Mouse (Mus musculus) heart, postnatal 36 days (tissue): ENCODE measurements around the gene Clspn. TPM values are rescaled to one million over a fixed set of nuclear protein-coding genes. Genes with fewer than 3 reads are reported as not detected.

Source experiments
- DNase-seq, 2 experiments: peaks; one replicate each; pipeline ENCODE4 v3.0.0; 2021 to 2022
- intact Hi-C: fragments of 180-260 bp; cut with DNase I; formaldehyde crosslinking; loops from one replicate; pipeline ENCODE4 v1.15.1; 2025
- total RNA-seq, 2 experiments: library from RNA; stranded (reverse); gene quantifications; 2 replicates each; pipeline ENCODE4 v1.2.3; 2021

Gene Clspn
- total RNA-seq, 2 experiments from 2014 or later = 0.53 to 0.84 TPM

DNA sequence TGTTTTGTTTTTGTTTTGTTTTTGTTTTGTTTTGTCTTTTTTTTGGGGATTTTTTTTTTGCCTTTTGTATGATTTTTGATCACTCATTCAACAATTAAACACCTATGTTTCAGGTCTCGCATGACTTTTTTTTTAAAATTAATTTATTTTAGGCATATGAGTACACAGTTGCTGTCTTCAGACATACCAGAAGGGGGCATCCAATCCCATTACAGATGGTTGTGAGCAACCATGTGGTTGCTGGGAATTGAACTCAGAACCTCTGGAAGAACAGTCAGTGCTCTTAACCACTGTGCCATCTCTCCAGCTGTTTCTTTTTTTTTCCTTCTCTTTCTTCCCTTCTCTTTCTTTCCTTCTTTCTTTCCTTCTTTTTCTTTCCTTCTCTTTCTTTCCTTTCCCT is 3.0 kb upstream of the Clspn start:
- intact Hi-C loops = loop anchor here (1.0 to 10.0 kb wide), 3 partner anchors 188 to 771 kb away; no protein-coding TSS in a partner anchor
- DNase-seq = no peak

DNA sequence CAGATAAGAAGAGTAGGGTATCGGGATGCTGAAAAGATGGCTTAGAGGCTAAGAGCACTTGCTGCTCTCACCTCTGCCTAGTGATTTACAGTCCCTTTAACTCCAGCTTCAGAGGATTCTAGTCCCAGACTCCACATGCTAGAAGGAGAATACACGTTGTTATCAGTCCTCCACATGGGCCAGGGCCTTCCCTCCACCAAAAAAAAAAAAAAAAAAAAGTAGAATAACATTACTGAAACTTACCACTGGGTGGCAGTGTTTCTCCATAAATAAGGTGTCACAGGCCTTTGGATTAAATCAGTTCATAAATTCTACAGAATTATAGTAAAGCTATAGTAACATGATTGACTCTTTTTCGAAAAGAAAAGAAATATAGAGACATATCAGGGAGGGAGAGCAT is 2.3 kb upstream of the Clspn start:
- intact Hi-C loops = loop anchor here (1.0 to 10.0 kb wide), 3 partner anchors 187 to 770 kb away; no protein-coding TSS in a partner anchor
- peak; percentile 5 to 7 for DNase-seq

DNA sequence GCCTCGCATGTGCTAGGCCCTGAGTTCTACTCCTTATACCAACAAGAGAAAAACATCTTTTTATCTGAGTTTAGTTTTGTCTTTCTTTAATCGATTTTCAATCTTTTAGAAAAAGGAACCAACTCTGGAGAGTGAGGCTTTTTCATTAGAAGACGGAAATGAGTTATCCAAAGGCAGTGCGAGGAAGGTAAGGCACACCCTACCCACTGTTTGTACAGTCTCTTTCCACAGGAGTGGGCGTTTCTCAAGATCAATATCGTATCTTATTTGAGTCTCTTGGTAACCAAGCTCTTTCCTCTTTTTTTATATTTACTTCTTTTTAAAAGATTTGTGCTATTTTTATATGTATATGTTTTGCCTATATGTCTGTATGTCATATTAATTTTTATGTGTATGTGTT is 7.1 kb downstream of the Clspn start:
- intact Hi-C loops = no loop called here

DNA sequence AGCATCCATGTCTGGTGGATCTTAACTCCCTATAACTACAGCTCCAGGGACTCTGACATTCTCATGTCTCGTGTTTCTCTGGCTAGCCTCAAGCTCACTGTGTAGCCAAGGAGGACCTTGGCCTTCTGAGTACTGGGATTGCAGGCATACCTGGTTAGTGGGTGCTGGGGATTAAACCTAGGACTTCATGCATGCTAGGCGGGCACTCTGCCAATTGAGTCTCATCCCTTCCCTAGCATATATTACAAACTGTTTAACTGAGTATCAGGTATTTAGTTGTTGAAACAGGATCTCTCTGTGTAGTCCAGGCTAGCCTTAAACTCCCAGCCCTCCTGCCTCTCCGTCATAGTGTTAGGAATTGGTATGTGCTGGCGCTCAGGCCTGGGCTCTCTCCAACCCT is 10.5 kb downstream of the Clspn start:
- DNase-seq = no peak
- intact Hi-C loops = no loop called here

More for the DNA sequence above, 7.1 kb downstream of the Clspn start:
- no peak for DNase-seq

DNA sequence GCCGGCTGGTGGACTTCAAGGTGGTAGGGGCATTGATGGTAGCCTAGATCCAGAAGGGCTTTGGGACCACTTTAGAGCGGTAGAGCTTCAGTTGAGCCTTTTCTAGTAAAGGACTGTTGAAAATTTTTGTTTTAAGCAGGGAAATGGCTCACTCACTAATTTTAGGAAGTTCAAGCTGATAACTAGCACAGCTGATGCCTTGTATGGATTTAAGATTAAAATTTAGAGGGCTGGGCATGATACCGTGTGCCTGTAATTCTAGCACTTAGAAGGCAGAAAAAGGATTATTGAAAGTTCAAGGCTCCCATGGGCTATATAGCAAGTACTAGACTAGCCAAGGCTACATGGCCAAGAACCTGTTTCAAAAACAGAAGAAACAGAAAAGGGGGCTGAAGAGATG is 13.0 kb downstream of the Clspn start:
- intact Hi-C loops = no loop called here
- DNase-seq = no peak

DNA sequence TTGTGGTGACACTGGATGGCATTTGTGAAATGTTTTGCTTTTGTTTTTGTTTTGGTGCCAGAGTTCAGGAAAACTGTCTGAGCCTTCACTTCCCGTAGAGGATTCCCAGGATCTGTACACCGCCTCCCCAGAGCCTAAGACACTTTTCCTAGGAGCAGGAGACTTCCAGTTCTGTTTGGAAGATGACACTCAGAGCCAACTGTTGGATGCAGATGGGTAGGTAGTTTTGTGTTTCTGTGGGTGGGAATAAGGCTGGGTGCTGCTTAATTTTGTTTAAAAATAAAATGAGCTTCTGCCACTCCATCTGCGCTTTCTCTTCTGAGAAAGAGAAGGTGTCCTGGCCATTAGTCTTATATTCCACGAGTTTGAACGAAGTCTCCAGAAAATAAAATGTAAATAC is 19.5 kb downstream of the Clspn start:
- no peak for DNase-seq
- intact Hi-C loops = no loop called here

DNA sequence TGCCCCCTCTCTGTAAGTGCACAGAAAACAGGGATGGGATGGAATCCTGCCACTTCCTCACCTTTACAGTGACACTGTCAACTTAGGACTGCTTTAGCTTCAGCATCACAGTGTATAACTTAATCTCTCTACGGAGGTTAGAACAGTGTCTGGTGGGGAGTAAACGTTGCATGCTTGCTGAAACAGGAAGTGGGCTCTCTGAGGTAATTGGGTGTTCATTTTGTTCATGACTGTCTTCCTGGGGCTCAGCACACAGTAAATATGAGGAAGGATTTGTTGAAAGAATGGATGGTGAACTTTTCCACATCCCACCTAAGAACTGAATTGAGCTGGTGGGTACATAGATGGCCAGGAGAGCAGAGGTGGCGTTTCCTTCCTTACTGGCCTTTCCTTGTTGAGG is 21.2 kb downstream of the Clspn start:
- intact Hi-C loops = no loop called here

DNA sequence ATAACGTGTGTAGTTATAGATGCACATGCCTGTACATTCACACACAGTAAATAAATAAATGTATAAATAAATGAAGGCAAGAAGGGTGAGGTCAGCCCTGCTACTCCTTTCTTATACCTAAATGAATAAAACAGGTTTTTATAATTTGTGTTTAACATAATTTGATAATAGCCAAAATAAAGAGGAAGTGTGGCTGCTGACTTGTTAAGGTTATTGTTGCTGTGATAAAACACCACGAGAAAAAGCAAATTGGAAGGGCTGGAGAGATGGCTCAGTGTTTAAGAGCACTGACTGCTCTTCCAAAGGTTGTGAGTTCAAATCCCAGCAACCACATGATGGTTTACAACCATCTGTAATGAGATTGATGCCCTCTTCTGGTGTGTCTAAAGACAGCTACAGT is 22.3 kb downstream of the Clspn start:
- intact Hi-C loops = no loop called here
- no peak for DNase-seq

More for the DNA sequence above, 21.2 kb downstream of the Clspn start:
- DNase-seq = no peak

DNA sequence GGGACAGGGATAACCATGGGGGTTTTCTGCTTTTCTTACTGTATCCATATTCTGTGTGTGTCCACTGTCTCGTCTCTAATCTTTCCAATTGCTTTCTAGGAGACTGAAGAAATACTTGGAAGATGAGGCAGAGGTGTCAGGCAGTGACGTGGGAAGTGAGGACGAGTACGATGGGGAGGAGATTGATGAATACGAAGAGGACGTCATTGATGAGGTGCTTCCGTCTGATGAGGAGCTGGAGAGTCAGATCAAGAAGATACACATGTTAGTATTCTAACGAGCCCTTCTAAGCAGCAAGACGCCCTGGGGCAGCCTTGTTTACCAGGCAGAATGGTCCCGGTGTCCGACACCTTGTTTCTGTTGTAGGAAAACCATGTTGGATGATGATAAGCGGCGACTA is 29.0 kb downstream of the Clspn start:
- DNase-seq = no peak
- intact Hi-C loops = no loop called here

DNA sequence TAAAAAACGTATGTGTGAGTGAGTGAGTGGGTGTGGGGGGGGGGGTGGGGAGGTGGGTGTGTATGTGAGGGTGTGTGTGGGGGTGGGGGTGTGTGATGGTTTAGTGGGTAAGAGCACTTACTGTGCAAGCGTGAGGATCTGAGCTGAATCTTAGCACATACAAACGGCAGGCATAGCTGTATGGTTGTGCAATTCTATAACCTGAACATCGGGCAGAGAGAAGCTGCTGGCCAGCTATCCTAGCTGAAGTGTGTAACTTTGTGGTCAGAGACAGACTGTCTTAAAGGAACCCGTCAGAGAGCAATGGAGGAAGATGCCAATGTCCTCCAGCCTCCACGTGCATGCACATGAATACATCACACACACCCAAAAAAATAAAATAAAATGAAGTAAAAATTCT is 35.3 kb downstream of the Clspn start:
- no peak for DNase-seq
- intact Hi-C loops = no loop called here

DNA sequence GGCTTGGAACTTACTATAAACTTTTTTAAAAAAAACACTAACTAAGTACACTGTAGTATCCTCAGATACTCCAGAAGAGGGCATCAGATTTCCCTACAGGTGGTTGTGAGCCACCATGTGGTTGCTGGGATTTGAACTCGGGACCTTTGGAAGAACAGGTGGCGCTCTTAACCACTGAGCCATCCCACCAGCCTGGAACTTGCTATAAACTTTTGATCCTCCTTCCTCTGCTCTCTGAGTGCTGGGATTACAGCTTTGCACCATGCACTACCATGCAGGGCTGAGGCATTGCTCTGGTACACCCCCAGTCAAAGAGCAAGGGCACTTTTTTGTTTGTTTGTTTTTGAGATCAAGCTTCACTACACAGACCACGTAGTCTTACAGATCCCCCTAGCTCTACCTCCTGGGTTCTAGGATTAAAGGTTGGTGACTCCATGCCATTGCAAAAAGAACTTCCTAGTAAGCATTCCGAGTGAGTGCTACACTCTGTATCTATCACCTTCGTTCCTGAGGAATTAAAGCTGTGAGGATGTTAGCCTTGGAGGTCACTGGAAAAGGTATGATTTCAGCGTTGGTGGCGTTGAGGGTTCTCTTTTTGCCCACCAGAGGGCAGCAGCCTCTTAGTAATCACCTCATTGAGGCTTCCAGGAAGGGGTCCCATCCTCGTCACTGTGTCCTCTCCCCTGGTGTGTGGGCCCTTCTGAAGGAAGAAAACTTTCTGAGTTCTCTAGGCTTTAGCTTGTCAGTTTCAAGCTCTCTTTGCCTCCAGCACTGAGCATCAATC is 43.4 kb downstream of the Clspn start:
- peak; percentile 62 to 73 for DNase-seq
- intact Hi-C loops = loop anchor here (1.0 to 5.0 kb wide), 3 partner anchors 77 to 240 kb away; partner anchors contain the start of gene Psmb2

DNA sequence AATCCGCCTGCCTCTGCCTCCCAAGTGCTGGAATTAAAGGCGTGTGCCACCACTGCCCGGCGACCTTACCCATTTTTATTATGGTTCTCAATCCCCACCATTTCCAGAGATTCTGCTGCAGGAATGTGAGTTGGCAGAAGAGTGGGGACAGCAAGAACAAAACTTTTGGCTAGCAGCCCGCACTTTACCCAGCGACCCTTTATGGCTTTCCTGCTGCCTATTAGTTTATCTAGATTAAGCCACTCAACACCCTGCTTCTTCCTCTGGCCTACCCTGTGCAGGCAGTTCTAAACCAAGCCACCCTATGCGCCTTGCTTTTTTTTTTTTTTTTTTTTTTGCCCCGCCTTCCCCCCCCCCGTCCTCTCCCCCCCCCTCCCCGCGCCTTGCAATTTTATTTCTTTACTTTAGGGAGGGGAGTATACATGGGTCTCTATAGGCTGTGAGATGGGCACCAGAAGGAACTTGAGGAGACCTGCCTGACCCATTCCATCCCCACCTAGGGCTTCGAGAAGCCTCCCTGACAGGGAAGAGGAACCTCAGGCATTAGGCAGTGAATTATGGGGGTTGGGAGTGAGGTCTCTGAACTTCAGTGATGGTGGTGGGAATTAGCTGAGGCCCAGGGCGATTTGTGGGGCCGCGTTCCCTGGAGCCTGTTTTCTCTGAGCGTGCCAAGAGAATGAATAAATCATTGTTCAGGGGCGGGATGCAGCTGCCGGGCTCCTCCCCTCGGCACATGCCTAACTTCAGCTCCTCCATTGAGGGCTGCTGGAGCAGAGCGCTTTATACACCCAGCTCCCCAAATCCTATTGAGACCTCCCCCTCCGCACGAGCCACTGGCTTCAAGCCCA is 45.1 kb downstream of the Clspn start:
- intact Hi-C loops = loop anchor here (5.0 kb wide), 1 partner anchor 75 kb away; the partner anchor contains the start of gene Psmb2
- no peak for DNase-seq

DNA sequence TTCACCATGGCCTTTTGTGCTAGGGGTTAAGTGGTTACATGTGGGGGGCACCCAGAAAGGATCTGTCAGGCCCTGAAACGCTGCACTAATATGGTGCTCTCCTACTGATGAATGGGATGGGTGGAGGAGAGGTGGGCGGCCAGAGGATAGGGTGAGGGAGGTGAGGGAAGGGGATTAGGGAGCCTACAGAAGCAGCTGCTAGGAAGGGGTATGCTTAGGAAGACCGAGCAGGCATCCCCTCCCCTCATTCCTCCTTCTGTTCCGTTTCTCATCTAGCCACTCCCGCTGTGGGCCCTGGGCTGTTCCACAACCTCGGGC is 45.7 kb downstream of the Clspn start:
- no peak for DNase-seq
- intact Hi-C loops = loop anchor here (5.0 kb wide), 1 partner anchor 75 kb away; the partner anchor contains the start of gene Psmb2

DNA sequence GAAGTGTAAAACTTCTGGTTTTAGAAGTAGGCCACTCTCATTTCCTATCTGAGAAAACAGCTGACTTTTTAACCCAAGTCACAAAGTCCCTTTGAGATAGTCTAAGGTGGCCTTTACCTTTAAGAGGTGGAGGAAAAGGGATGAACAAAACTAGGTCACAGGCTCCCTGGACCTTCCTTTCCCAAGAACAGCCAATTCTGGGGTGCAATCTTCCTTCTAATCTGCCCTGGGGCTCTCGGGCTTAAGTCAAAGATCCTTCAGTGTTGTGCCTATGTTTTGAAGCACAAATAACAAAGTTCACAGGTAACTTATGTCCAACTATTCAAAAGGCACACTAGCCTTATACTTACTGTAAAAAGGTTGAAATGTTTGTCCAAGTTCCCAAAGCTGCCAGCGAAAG is 47.4 kb downstream of the Clspn start:
- no peak for DNase-seq
- intact Hi-C loops = loop anchor here (5.0 kb wide), 1 partner anchor 73 kb away; the partner anchor contains the start of gene Psmb2

DNA sequence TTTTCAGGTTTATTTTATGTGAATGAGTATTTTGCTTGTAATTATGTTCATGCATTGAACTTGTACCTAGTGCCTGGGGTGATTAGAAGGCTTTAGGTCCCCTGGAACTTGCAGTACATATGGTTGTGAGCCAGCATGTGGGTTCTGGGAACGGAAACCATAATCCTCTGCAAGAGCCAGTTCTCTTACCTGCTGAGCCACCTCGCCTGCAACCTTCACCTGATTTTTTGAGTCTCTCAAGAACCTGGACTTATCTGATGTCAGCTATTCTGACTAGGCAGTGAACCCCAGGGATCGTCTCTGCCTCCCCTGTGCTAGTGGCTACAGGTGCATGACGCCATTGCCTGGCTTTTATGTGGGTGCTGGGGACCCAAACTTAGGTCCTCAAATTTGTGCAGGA is 49.0 kb downstream of the Clspn start:
- intact Hi-C loops = no loop called here
- no peak for DNase-seq

DNA sequence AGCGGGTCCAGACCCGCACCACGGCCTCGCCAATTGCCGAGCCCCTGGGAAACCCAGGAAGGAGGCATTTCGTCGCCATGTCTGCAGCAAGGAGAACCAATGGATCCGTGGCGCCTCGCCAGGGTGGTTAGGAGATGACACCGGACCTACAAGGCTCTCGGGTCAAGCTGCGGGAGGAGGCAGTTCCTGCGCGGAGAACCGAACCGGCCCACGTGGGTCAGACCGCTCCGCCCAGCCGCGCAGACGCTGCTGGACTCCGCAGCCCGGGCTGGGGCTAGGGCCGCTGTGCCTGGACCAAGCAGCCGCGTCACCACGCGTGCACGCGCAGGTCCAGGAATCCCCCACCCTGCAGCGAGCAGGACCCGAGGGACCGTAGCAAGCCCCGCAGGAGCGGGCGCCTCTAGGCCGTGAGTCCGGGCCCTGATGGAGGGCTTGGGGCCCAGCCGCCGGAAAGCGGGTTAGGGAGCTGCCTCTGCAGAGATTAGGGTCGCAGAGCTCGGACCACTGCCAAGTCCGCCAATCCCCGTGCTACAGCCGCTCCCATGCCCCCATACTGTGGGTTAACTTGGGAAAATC is 53.0 kb downstream of the Clspn start, which contains the start of gene 5730409E04Rik:
Gene 5730409E04Rik (plus strand): TSS at position 213 of the 576 bp plus-strand sequence.
- intact Hi-C loops = no loop called here
- DNase-seq = peak; percentile 80 to 86

DNA sequence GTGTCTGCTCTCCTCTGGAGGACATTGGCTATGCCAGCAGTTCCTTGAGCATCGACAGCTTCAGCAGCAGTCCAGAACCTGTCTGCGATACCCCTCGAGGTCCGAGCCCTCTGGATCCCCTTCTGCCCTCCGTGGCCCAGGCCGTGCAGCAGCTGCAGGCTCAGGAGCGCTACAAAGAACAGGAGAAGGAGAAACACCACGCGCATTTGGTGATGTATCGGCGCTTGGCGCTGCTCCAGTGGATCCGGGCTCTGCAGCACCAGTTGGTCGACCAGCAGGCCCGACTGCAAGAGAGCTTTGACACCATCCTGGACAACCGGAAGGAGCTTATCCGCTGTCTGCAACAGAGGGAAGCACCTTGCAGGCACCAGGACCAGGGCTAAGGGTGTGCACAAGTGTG is 55.3 kb downstream of the Clspn start:
- intact Hi-C loops = no loop called here
- no peak for DNase-seq

DNA sequence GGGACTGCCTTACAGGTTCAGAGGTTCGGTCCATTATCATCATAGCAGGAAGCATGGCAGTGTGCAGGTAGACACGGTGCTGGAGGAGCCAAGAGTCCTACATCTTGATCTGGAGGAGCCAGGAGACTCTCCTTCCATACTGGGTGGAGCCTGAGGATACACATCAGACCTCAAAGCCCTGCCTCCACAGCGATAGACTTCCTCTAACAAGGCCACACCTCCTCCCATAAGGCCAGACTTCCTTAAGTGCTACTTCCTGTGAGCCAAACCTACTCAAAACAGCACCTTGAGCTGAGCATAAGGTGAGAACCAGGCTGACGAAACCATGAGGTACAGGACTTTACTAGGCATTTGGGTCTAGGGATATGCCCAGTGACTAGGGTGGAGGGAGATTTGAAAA is 59.6 kb downstream of the Clspn start:
- intact Hi-C loops = no loop called here
- no peak for DNase-seq

DNA sequence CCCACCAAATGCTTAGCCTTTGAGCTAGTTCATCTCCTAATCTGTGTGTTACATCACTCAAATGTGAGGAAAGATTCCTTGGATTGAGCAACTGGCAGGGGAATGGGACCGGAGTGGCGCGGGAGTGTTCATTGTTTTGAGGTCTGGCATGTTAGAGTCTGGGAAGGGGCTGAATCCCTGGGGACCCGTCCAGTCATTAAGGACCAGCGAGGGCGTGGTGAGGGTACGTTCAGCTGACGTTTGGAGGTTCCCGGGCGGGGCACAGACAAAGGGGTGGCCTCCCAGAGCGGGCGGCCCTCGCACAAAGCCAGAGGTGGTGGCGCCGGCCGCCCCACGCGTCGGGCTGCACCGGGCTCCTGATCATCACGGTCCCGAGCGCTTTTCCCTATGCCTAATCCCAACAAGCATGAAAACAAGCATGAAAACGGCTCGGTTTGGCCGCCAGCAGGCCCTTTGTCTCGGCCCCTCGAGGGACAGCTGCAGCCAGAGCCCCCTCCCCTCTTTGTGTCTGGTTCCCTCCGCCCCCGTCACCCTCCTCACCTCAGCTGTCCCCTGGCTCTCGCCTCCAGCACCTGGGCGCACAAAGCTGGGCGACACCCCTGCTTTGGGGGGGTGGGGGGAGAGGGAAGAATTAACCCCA is 63.1 kb downstream of the Clspn start:
- intact Hi-C loops = no loop called here
- DNase-seq = no peak

DNA sequence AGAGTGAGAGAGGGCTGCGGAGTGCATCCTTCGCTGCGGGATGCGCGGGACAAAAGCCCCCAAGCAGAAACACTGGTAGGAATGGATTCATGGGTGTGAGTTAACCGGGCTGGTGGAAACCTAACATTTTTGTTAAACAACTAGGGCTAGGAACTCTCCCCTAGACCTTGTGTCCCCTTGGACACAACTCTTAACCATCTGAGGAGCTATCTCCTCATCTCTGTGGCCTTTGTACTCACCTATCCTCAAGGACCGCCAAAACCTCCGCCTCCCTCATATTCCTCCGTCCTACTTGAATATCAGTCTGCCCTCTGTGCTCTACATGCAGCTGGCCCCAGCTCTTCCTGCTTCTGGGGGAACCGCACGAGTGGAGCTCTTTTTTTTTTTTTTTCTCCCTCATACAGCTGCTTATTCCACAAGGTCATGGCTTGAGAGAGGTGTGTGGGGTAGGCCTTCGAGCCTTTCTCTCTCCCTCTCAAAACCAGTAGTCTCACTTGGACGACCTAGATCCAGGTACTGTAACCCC is 63.7 kb downstream of the Clspn start:
- intact Hi-C loops = no loop called here
- no peak for DNase-seq
